Mouse (Mus musculus): ENCODE data around the gene Skap2. TPM values are rescaled to one million over a fixed set of nuclear protein-coding genes. Genes with fewer than 3 reads are reported as not detected.

The Skap2 gene
- polyA plus RNA-seq (2015; fragmentation: Nextera tagmentation; extraction: Ambion mirVana), result 27.8 and 29.3 TPM in 2 replicates

DNA sequence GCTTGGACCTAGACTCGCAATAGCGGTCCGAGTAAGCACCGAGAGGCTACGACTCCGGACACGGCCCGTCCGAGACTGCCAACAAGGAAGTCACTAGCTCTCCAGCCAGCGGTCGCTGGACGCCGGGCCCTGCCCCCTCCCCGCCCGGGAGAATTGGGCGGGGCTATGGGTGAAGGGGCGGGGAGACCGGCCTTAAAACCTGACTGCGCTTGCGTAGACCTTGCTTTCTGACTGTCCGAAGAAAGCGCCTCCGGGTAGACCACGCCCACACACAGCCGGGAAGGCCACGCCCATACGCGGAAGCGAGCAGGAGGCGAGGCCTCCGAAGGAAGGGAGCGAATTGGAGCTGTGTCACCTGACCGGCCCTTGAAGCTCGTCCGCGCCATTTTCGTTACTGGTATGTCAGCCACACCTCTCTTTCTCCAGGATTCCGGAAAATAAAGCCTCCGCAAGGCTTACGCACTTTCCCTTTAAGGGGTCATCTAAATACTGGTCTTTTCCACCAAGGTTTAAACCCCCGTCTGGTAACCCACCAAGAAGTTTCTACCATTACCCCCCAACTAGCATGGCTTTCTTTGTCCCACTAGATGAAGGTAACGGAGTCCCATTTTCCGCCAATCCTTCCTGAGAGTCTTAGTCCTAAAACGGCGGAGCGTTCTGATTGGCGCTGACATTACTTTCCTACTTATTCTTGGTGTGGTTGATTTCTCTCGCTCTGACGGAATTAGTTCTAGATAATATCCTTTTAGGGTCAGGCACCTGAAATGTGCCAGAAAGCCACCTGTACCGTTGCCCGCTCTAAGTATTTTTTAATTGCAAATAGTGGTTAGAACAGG lies at the start of gene Skap2:
Gene Skap2, minus strand, starts transcription at position 141 of the 836 bp plus-strand sequence.

Other genes starting within 250 kb of the Skap2 start
- gene Hoxa1, start 145.8 kb upstream of the Skap2 start, polyA plus RNA-seq (2015; fragmentation: Nextera tagmentation; extraction: Ambion mirVana), result 1.1 and 1.3 TPM in 2 replicates
- gene Hoxa2, start 152.3 kb upstream of the Skap2 start, polyA plus RNA-seq (2015; fragmentation: Nextera tagmentation; extraction: Ambion mirVana), result 4.2 and 5.9 TPM in 2 replicates
- gene 5730596B20Rik, start 164.9 kb upstream of the Skap2 start, polyA plus RNA-seq (2015; fragmentation: Nextera tagmentation; extraction: Ambion mirVana), result 1.0 and 1.4 TPM in 2 replicates
- 2.2 and 2.4 TPM in 2 replicates for gene Hoxa4, start 179.2 kb upstream of the Skap2 start, polyA plus RNA-seq (2015; fragmentation: Nextera tagmentation; extraction: Ambion mirVana)
- gene Hoxa5, start 192.0 kb upstream of the Skap2 start, polyA plus RNA-seq (2015; fragmentation: Nextera tagmentation; extraction: Ambion mirVana), result 13.8 and 24.7 TPM in 2 replicates
- 9.2 and 13.5 TPM in 2 replicates for gene Hoxa6, start 196.2 kb upstream of the Skap2 start, polyA plus RNA-seq (2015; fragmentation: Nextera tagmentation; extraction: Ambion mirVana)
- 6.4 and 6.9 TPM in 2 replicates for gene Hoxa3, start 200.8 kb upstream of the Skap2 start, polyA plus RNA-seq (2015; fragmentation: Nextera tagmentation; extraction: Ambion mirVana)
- gene Gm28308, start 200.8 kb upstream of the Skap2 start, polyA plus RNA-seq (2015; fragmentation: Nextera tagmentation; extraction: Ambion mirVana), result 0.61 and 1.8 TPM in 2 replicates
- gene Hoxa7, start 209.3 kb upstream of the Skap2 start, polyA plus RNA-seq (2015; fragmentation: Nextera tagmentation; extraction: Ambion mirVana), result 84.8 and 121 TPM in 2 replicates
- gene Hoxa9, start 218.5 kb upstream of the Skap2 start, polyA plus RNA-seq (2015; fragmentation: Nextera tagmentation; extraction: Ambion mirVana), result 60.9 and 73.2 TPM in 2 replicates
- gene Hoxa10, start 228.3 kb upstream of the Skap2 start, polyA plus RNA-seq (2015; fragmentation: Nextera tagmentation; extraction: Ambion mirVana), result 62.4 and 92.7 TPM in 2 replicates
- 4.9 and 7.6 TPM in 2 replicates for gene Hoxa11, start 233.3 kb upstream of the Skap2 start, polyA plus RNA-seq (2015; fragmentation: Nextera tagmentation; extraction: Ambion mirVana)
- gene Hoxa13, start 248.3 kb upstream of the Skap2 start, polyA plus RNA-seq (2015; fragmentation: Nextera tagmentation; extraction: Ambion mirVana), result not detected in 2 replicates

All from neural tube, postnatal 0 days (tissue).